Mouse (Mus musculus) testis, adult 2 months (tissue): Measurements from ENCODE around the gene Kpna1. TPM values are rescaled to one million over a fixed set of nuclear protein-coding genes. Genes with fewer than 3 reads are reported as not detected.
"Not testable (repeated sequence)": the region's sequence is repeated elsewhere in the genome, so short reads cannot be mapped to it uniquely, and the experiment has no call there.

Experiments used
- H3K27ac ChIP-seq: fragments of 200-500 bp; 2 replicates; pipeline ENCODE4 v1.5.1; 2012; ENCODE audit warnings: low read depth, low read length; ENCODE audit not compliant: control insufficient read depth, insufficient read depth
- H3K27me3 ChIP-seq: fragments of 200-500 bp; 2 replicates; pipeline ENCODE4 v1.6.1; 2012; ENCODE audit warnings: mild to moderate bottlenecking, low read length, moderate library complexity; ENCODE audit not compliant: control insufficient read depth, insufficient read depth
- H3K36me3 ChIP-seq: fragments of 200-500 bp; 2 replicates; pipeline ENCODE4 v1.6.1; 2012; ENCODE audit warnings: mild to moderate bottlenecking, low read length; ENCODE audit not compliant: control insufficient read depth, insufficient read depth
- H3K4me1 ChIP-seq: fragments of 200-500 bp; 2 replicates; pipeline ENCODE4 v1.6.1; 2012; ENCODE audit warnings: low read length; ENCODE audit not compliant: control insufficient read depth, insufficient read depth
- H3K4me3 ChIP-seq: fragments of 200-500 bp; 2 replicates; pipeline ENCODE4 v1.5.1; 2012; ENCODE audit warnings: low read depth, mild to moderate bottlenecking, low read length, moderate library complexity, mixed read lengths; ENCODE audit not compliant: control insufficient read depth
- CTCF ChIP-seq: fragments of 200-500 bp; IDR thresholded peaks from 2 replicates; pipeline ENCODE4 v1.5.1; 2012; ENCODE audit warnings: low read depth, mild to moderate bottlenecking, inconsistent platforms, low read length, moderate library complexity; ENCODE audit not compliant: control insufficient read depth, insufficient read depth, insufficient replicate concordance
- POLR2A ChIP-seq: fragments of 200-500 bp; IDR thresholded peaks from 2 replicates; pipeline ENCODE4 v1.6.1; 2012; ENCODE audit warnings: low read depth, mild to moderate bottlenecking, inconsistent platforms, low read length, moderate library complexity; ENCODE audit not compliant: control insufficient read depth
- polyA plus RNA-seq: library from polyadenylated mRNA; depleted of rRNA; stranded (reverse); fragments of >200 nt; gene quantifications from 2 replicates; pipeline ENCODE4 v1.2.3, GENCODE M21; 2012

Kpna1 gene
- polyA plus RNA-seq, 1 experiment = 13.7 TPM

GRCm38 (mm10) chr16:36056416-36056815, 77.9 kb downstream of the Kpna1 start:
- TF ChIP-seq CTCF (no peak), POLR2A (no peak)
- Histone ChIP-seq H3K27me3 (no peaks in the 10 kb centered on the region), H3K36me3 (no peaks in the 10 kb centered on the region), H3K27ac (no peak overlapping the region), H3K4me1 (no peaks in the 10 kb centered on the region), H3K4me3 (no peak overlapping the region)

GRCm38 (mm10) chr16:36057933-36058475, 79.5 kb downstream of the Kpna1 start:
- no peak for TF ChIP-seq CTCF
- TF ChIP-seq POLR2A = no peak
- Histone ChIP-seq H3K27me3 (no peaks in the 10 kb centered on the region), H3K27ac (peak overlapping the region; percentile 47; the same call in 1 of the 2 replicates), H3K36me3 (no peaks in the 10 kb centered on the region), H3K4me3 (no peak overlapping the region), H3K4me1 (no peaks in the 10 kb centered on the region)

- not testable (repeated sequence) for H3K27ac ChIP-seq, H3K4me3 ChIP-seq, H3K27me3 ChIP-seq, H3K36me3 ChIP-seq, H3K4me1 ChIP-seq
Observed at GRCm38 (mm10) chr16:36062534-36062933, 84.0 kb downstream of the Kpna1 start.

- Histone ChIP-seq H3K27ac (no peak overlapping the region), H3K4me1 (peaks cover 2% of the 10 kb centered on the region; the same call in 1 of the 2 replicates), H3K27me3 (no peaks in the 10 kb centered on the region), H3K4me3 (no peak overlapping the region), H3K36me3 (no peaks in the 10 kb centered on the region)
- TF ChIP-seq POLR2A (no peak), CTCF (no peak)
Observed at GRCm38 (mm10) chr16:36063315-36063714, 84.8 kb downstream of the Kpna1 start.

GRCm38 (mm10) chr16:36064904-36065303, 86.4 kb downstream of the Kpna1 start:
- Histone ChIP-seq H3K27ac (no peak overlapping the region), H3K27me3 (no peaks in the 10 kb centered on the region), H3K4me3 (no peak overlapping the region), H3K36me3 (no peaks in the 10 kb centered on the region), H3K4me1 (peaks cover 2% of the 10 kb centered on the region; the same call in 1 of the 2 replicates)
- TF ChIP-seq CTCF (no peak), POLR2A (no peak)

- Histone ChIP-seq H3K27ac (no peak overlapping the region), H3K4me1 (peaks cover 2% of the 10 kb centered on the region; the same call in 1 of the 2 replicates), H3K27me3 (no peaks in the 10 kb centered on the region), H3K36me3 (no peaks in the 10 kb centered on the region), H3K4me3 (no peak overlapping the region)
- TF ChIP-seq CTCF = no peak
- TF ChIP-seq POLR2A = no peak
Observed at GRCm38 (mm10) chr16:36067694-36068093, 89.1 kb downstream of the Kpna1 start.

- Histone ChIP-seq H3K4me1 (no peaks in the 10 kb centered on the region; the same call in 1 of the 2 replicates), H3K27ac (no peak overlapping the region), H3K4me3 (no peak overlapping the region), H3K27me3 (no peaks in the 10 kb centered on the region), H3K36me3 (no peaks in the 10 kb centered on the region)
- TF ChIP-seq CTCF (no peak), POLR2A (no peak)
Observed at GRCm38 (mm10) chr16:36068356-36068755, 89.8 kb downstream of the Kpna1 start.

- H3K4me3 ChIP-seq = no peak overlapping the region; the same call in 1 of the 2 replicates
- H3K4me1 ChIP-seq = no peaks in the 10 kb centered on the region
- H3K27me3 ChIP-seq = no peaks in the 10 kb centered on the region
- no peak for TF ChIP-seq CTCF
- TF ChIP-seq POLR2A = no peak
- H3K36me3 ChIP-seq = no peaks in the 10 kb centered on the region
- H3K27ac ChIP-seq = no peak overlapping the region
Observed at GRCm38 (mm10) chr16:36069819-36070575, 91.4 kb downstream of the Kpna1 start.
